Mouse (Mus musculus): Measurements from ENCODE around the gene Rapgef1. TPM values are rescaled to one million over a fixed set of nuclear protein-coding genes. Genes with fewer than 3 reads are reported as not detected.

The Rapgef1 gene
- polyA plus RNA-seq, 1 experiment from 2014 or later, result 22.5 TPM

DNA sequence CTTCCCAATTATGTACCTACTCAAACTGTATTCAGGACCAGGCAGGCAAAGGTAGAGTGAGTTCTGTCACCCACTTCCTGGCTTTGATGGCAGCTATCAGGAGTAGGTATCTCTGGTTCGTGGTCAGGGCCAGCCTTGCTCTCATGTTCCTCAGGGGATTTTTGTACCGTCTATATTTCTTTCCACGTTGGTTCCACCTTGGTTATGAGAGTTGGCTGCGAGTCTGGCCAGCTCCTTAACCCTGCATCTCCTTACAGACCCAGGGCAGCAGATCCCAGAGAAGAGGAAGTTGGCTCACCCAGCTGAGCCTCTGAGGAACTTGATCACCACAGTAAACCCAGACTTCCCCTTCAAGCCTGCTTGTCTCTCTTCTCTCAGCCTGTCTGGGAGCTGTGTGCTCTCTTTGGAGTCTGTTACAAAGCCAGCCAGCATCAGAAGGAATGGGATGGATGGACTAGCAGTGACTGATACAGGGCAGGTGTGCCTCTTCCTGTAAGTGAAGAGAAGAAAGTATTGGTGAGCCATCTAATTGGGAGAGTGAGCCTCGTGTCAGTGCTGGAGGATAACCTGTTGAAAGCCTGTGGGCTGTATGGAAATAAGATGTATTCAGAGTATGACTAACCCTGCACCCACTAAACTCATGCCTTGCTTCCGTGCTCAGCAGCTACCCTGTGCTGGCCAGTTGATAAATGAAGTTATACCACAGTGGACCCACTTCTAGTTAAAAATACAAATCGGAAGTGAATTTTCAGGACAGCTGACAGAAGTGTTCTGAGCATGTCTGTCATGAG is 53.4 kb downstream of the Rapgef1 start:
- Histone ChIP-seq H3K4me1 (replicated peaks; ENCODE audit: control insufficient read depth, insufficient read depth, low read length) (peaks cover 34% of the 10 kb centered on the region), H3K4me3 (replicated peaks; ENCODE audit: low read length) (no peak overlapping the region), H3K9ac (replicated peaks; ENCODE audit: low read depth, low read length) (no peak overlapping the region), H3K4me2 (ENCODE audit: low read length) (no peak overlapping the region), H3K27me3 (replicated peaks; ENCODE audit: control insufficient read depth, insufficient read depth, low read length) (no peaks in the 10 kb centered on the region), H3K9me3 (ENCODE audit: control insufficient read depth, low read length) (no peaks in the 10 kb centered on the region), H3K27ac (ENCODE audit: low read length) (no peak overlapping the region), H3K36me3 (ENCODE audit: control insufficient read depth, insufficient read depth) (no peaks in the 10 kb centered on the region)
- 90% methylated on average over 7 of the region's 7 CpGs for WGBS
- no peak for ATAC-seq

DNA sequence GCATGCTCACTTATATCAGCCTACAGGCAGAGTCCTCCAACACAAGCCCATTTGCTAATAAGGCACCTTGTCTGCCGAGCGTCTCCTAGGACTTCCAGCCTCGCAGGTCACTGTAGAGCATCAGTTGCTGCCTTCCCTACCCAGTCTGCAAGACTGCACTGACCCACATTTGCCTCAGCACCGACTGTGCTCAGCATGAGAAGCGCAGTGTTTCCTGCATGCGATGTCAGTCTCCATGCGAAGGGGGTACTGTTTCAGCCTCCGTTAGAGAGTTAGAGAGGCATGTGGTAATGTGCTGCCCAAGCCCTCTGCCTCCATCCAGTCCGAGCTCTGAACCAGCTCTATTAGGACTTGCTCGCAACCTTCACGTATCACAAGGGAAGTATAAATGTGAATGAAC is 54.6 kb downstream of the Rapgef1 start:
- WGBS, result 82% methylated on average over 11 of the region's 11 CpGs
- no peak overlapping the region for H3K9ac ChIP-seq (replicated peaks; ENCODE audit: low read depth, low read length)
- H3K4me2 ChIP-seq (ENCODE audit: low read length), result no peak overlapping the region
- H3K27me3 ChIP-seq (replicated peaks; ENCODE audit: control insufficient read depth, insufficient read depth, low read length), result no peaks in the 10 kb centered on the region
- no peaks in the 10 kb centered on the region for H3K36me3 ChIP-seq (ENCODE audit: control insufficient read depth, insufficient read depth)
- no peak for ATAC-seq
- H3K4me1 ChIP-seq (replicated peaks; ENCODE audit: control insufficient read depth, insufficient read depth, low read length), result peaks cover 30% of the 10 kb centered on the region
- H3K9me3 ChIP-seq (ENCODE audit: control insufficient read depth, low read length), result no peaks in the 10 kb centered on the region
- no peak overlapping the region for H3K4me3 ChIP-seq (replicated peaks; ENCODE audit: low read length)
- no peak overlapping the region for H3K27ac ChIP-seq (ENCODE audit: low read length)

DNA sequence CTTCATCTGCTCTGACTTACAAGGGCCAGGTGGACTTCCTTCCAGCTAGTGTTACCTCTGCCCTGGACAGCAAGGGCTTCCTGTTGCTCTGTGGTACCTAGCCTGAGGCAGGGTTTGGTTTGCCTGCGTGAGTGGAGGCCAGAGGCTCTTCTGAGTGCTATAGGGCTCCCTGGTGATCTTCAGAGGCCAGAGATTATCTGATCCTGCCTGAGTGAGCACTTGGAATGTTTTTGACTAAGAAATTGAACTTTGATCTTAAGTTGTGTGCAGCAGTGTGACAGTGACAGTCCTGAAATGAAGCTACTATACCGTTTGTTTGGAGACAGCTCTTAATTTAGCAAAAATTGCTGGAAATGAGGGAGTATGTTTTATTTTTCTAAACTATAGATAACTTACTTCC is 55.0 kb downstream of the Rapgef1 start:
- Histone ChIP-seq H3K9me3 (ENCODE audit: control insufficient read depth, low read length) (no peaks in the 10 kb centered on the region), H3K4me1 (replicated peaks; ENCODE audit: control insufficient read depth, insufficient read depth, low read length) (peaks cover 25% of the 10 kb centered on the region), H3K36me3 (ENCODE audit: control insufficient read depth, insufficient read depth) (no peaks in the 10 kb centered on the region), H3K27ac (ENCODE audit: low read length) (no peak overlapping the region), H3K4me2 (ENCODE audit: low read length) (no peak overlapping the region), H3K9ac (replicated peaks; ENCODE audit: low read depth, low read length) (no peak overlapping the region), H3K4me3 (replicated peaks; ENCODE audit: low read length) (no peak overlapping the region), H3K27me3 (replicated peaks; ENCODE audit: control insufficient read depth, insufficient read depth, low read length) (no peaks in the 10 kb centered on the region)
- WGBS, result 40% methylated on average over 2 of the region's 2 CpGs
- no peak for ATAC-seq

DNA sequence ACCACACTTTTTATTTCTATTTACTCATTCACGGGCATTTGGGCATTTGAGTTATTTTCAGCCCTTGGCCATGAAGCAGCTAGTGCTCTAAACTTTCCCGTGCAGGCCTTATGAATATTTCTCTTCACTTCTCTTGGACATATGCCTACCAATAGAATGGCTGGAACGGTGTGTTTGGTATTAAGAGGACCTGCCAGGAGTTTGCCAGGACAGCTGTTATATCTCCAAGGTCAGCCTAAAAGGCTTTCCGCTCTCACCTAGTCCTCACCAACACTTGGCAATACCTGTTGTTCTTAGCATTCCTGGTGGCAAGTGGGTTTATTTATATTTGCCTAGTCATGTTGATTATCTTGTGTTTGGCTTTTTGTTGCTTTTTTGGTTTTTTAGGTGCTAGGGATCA is 56.3 kb downstream of the Rapgef1 start:
- peaks cover 12% of the 10 kb centered on the region for H3K4me1 ChIP-seq (replicated peaks; ENCODE audit: control insufficient read depth, insufficient read depth, low read length)
- H3K27ac ChIP-seq (ENCODE audit: low read length), result no peak overlapping the region
- no peaks in the 10 kb centered on the region for H3K9me3 ChIP-seq (ENCODE audit: control insufficient read depth, low read length)
- H3K4me2 ChIP-seq (ENCODE audit: low read length), result no peak overlapping the region
- H3K4me3 ChIP-seq (replicated peaks; ENCODE audit: low read length), result no peak overlapping the region
- H3K27me3 ChIP-seq (replicated peaks; ENCODE audit: control insufficient read depth, insufficient read depth, low read length), result no peaks in the 10 kb centered on the region
- WGBS, result 75% methylated on average over 4 of the region's 4 CpGs
- no peaks in the 10 kb centered on the region for H3K36me3 ChIP-seq (ENCODE audit: control insufficient read depth, insufficient read depth)
- ATAC-seq, result no peak
- H3K9ac ChIP-seq (replicated peaks; ENCODE audit: low read depth, low read length), result no peak overlapping the region

DNA sequence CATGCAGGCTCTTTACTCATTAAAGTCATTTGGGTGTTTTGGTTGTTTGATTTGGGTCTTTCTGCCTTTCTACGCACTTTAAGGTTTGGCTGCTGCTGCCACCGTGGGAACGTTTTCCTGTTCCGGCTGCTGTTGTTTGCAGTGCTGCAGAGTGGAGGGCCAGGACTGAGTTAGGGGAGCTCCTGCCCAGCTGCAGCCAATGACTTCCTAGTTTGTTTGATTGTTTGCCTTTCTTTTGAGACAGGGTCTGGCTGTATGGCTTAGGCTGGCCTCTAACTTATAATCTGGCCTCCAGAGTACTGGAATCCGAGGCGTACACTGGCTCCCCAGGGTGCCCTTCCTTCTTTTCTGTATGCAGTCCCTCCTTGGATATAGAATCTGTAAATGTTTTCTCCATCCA is 57.0 kb downstream of the Rapgef1 start:
- no peak overlapping the region for H3K9ac ChIP-seq (replicated peaks; ENCODE audit: low read depth, low read length)
- H3K9me3 ChIP-seq (ENCODE audit: control insufficient read depth, low read length), result no peaks in the 10 kb centered on the region
- no peak overlapping the region for H3K4me3 ChIP-seq (replicated peaks; ENCODE audit: low read length)
- 52% methylated on average over 6 of the region's 6 CpGs for WGBS
- no peaks in the 10 kb centered on the region for H3K36me3 ChIP-seq (ENCODE audit: control insufficient read depth, insufficient read depth)
- no peaks in the 10 kb centered on the region for H3K27me3 ChIP-seq (replicated peaks; ENCODE audit: control insufficient read depth, insufficient read depth, low read length)
- no peak overlapping the region for H3K27ac ChIP-seq (ENCODE audit: low read length)
- H3K4me1 ChIP-seq (replicated peaks; ENCODE audit: control insufficient read depth, insufficient read depth, low read length), result peaks cover 5% of the 10 kb centered on the region
- no peak for ATAC-seq
- H3K4me2 ChIP-seq (ENCODE audit: low read length), result no peak overlapping the region

DNA sequence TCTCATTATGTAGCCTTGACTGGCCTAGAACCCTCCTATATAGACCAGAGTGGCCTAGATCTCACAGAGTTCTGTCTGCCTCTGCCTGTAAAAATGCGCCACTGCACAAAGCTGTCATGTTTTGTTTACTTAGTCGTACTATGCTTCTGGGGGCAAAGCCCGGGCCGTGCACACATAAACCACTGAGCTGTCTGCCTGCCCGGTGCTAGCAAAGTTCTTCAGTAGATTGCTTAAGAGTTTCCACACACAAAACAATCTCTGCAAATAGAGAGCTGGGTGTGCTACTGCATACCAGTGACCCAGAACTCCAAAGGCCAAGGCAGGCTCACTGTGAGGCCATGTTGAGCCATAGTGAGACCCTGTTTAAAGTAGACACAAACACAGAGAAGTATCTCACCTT is 58.3 kb downstream of the Rapgef1 start:
- Histone ChIP-seq H3K4me1 (replicated peaks; ENCODE audit: control insufficient read depth, insufficient read depth, low read length) (no peaks in the 10 kb centered on the region; the same call in 1 of the 2 replicates), H3K27ac (ENCODE audit: low read length) (no peak overlapping the region), H3K36me3 (ENCODE audit: control insufficient read depth, insufficient read depth) (no peaks in the 10 kb centered on the region), H3K4me2 (ENCODE audit: low read length) (no peak overlapping the region), H3K9me3 (ENCODE audit: control insufficient read depth, low read length) (no peaks in the 10 kb centered on the region), H3K9ac (replicated peaks; ENCODE audit: low read depth, low read length) (no peak overlapping the region), H3K27me3 (replicated peaks; ENCODE audit: control insufficient read depth, insufficient read depth, low read length) (no peaks in the 10 kb centered on the region), H3K4me3 (replicated peaks; ENCODE audit: low read length) (no peak overlapping the region)
- 86% methylated on average over 5 of the region's 5 CpGs for WGBS
- ATAC-seq, result no peak

DNA sequence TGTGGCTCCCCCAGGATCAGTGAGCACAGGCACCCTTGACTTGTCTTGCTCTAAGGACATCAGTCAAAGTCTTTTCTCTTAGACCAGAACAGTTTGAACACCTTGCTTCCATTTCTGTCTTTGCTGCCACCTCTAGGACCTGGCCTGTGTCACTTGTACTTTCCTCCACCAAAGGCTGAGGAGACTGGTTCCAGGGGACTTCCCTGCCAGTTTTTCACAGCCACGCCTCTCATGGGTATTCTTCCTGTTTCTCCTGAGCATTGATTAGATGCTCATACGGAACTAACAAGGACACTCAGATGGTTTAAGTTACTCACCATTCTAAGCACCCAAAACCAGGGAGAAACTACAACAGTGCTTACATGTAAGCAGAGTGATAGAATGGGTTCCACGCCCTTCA is 59.0 kb downstream of the Rapgef1 start:
- Histone ChIP-seq H3K4me3 (replicated peaks; ENCODE audit: low read length) (no peak overlapping the region), H3K4me1 (replicated peaks; ENCODE audit: control insufficient read depth, insufficient read depth, low read length) (no peaks in the 10 kb centered on the region; the same call in 1 of the 2 replicates), H3K36me3 (ENCODE audit: control insufficient read depth, insufficient read depth) (no peaks in the 10 kb centered on the region), H3K9me3 (ENCODE audit: control insufficient read depth, low read length) (no peaks in the 10 kb centered on the region), H3K9ac (replicated peaks; ENCODE audit: low read depth, low read length) (no peak overlapping the region), H3K27ac (ENCODE audit: low read length) (no peak overlapping the region), H3K4me2 (ENCODE audit: low read length) (no peak overlapping the region), H3K27me3 (replicated peaks; ENCODE audit: control insufficient read depth, insufficient read depth, low read length) (no peaks in the 10 kb centered on the region)
- no peak for ATAC-seq
- WGBS, result 75% methylated on average over 3 of the region's 3 CpGs

DNA sequence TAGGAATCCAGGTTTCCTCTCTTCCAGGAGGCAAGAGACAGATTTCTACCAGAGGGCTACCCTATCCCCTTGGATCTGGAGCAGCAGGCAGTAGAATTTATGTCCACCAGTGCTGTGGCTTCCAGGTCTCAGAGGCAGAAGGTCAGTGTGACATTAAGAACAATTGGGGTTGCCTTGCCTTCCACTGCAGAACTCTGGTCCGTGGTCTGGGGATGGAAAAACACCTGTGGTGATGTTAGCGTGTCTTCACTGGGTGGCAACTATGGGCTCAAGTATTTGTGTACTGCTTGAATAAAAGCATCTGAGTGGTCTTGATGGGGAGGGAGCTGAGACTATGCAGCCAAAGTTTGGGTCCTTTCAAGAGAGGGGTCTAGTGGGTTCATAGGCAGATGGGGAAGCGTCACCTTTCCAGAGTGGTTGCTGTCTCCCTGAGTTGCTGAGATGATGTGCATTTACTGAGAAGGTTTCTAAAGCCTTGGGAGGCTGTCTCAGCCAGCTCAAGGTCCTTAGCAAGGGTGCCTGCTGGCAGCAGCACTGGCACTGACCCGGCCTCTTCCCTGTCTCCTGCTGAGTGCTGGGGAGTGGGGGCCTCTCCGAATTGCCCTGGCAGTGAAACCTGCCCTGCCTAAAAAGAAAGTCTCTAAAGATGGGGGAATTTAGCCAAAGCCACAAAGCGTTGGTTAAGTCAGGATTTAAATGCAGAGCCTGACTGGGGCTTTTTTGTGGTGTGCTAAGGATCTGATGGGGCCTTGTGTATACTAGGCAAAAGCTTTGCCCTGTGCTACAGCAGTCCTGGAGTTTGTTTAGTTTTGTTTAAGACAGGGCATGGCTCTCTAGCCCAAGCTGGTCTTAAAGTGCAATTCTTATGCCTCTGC is 60.4 kb downstream of the Rapgef1 start:
- Histone ChIP-seq H3K9me3 (ENCODE audit: control insufficient read depth, low read length) (no peaks in the 10 kb centered on the region), H3K9ac (replicated peaks; ENCODE audit: low read depth, low read length) (no peak overlapping the region), H3K4me3 (replicated peaks; ENCODE audit: low read length) (no peak overlapping the region), H3K4me1 (replicated peaks; ENCODE audit: control insufficient read depth, insufficient read depth, low read length) (no peaks in the 10 kb centered on the region; the same call in 1 of the 2 replicates), H3K27ac (ENCODE audit: low read length) (no peak overlapping the region), H3K4me2 (ENCODE audit: low read length) (no peak overlapping the region), H3K36me3 (ENCODE audit: control insufficient read depth, insufficient read depth) (no peaks in the 10 kb centered on the region), H3K27me3 (replicated peaks; ENCODE audit: control insufficient read depth, insufficient read depth, low read length) (no peaks in the 10 kb centered on the region)
- 84% methylated on average over 6 of the region's 6 CpGs for WGBS
- ATAC-seq, result no peak

DNA sequence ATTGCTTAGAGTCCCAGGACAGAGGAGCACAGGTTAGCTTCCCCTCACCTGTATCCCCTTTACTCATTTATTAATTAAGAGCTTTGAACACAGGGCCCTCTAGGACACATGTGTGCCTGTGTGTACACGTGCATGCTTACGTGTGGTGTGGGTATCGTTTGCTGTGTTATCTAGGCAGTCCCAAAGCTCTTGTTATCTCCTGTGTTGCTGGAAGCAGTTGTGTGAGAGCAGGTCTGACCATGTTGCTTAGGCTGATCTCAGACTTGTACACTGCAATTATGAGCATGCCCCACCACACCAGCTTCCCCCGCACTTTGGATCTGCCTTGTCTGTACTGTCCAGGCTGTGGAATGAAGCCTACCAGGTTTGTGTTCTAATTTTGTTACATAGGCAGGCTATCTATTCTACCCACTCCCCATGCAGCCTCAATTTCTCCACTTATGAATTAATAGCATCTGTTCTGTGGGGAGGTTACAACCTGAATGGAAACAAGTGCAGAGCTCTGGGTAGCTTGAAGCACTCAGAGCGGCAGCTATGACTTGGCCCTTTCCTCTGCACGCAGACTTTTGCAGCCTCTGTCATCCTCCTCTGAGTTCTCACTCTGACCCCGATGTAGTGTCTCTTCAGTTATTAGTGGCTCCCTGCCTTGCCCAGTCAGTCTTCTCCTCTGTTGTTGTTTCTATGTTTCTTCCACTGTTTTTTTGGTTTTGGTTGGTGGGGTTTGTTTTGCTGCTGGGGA is 63.9 kb downstream of the Rapgef1 start:
- Histone ChIP-seq H3K9me3 (ENCODE audit: control insufficient read depth, low read length) (no peaks in the 10 kb centered on the region), H3K27me3 (replicated peaks; ENCODE audit: control insufficient read depth, insufficient read depth, low read length) (no peaks in the 10 kb centered on the region), H3K4me2 (ENCODE audit: low read length) (no peak overlapping the region), H3K27ac (ENCODE audit: low read length) (no peak overlapping the region), H3K4me3 (replicated peaks; ENCODE audit: low read length) (no peak overlapping the region), H3K4me1 (replicated peaks; ENCODE audit: control insufficient read depth, insufficient read depth, low read length) (no peaks in the 10 kb centered on the region), H3K36me3 (ENCODE audit: control insufficient read depth, insufficient read depth) (no peaks in the 10 kb centered on the region), H3K9ac (replicated peaks; ENCODE audit: low read depth, low read length) (no peak overlapping the region)
- 96% methylated on average over 7 of the region's 7 CpGs for WGBS
- no peak for ATAC-seq

Data from forebrain, embryonic 16.5 days (tissue).